Mouse (Mus musculus) kidney, adult 2 months (tissue): ENCODE measurements around the gene Slc12a4. TPM values are rescaled to one million over a fixed set of nuclear protein-coding genes. Genes with fewer than 3 reads are reported as not detected.

Experiments
- DNase-seq: peaks from one replicate; pipeline ENCODE4 v3.0.0; 2021
- H3K27ac ChIP-seq: fragments of 200-500 bp; 2 replicates; pipeline ENCODE4 v1.5.1; 2012; ENCODE audit warnings: low read depth, low read length, control low read depth, inconsistent platforms; ENCODE audit not compliant: insufficient read depth
- H3K27me3 ChIP-seq: fragments of 200-500 bp; replicated peaks from 2 replicates; pipeline ENCODE4 v1.6.1; 2012; ENCODE audit warnings: mild to moderate bottlenecking, moderate library complexity, low read length, inconsistent platforms; ENCODE audit not compliant: control insufficient read depth, insufficient read depth
- H3K36me3 ChIP-seq: fragments of 200-500 bp; 2 replicates; pipeline ENCODE4 v1.6.1; 2012; ENCODE audit warnings: mild to moderate bottlenecking, moderate library complexity, low read length, inconsistent platforms; ENCODE audit not compliant: control insufficient read depth, insufficient read depth
- H3K4me1 ChIP-seq: fragments of 200-500 bp; 2 replicates; pipeline ENCODE4 v1.6.1; 2011; ENCODE audit warnings: low read length; ENCODE audit not compliant: control insufficient read depth, insufficient read depth
- H3K4me3 ChIP-seq: fragments of 200-500 bp; 2 replicates; pipeline ENCODE4 v1.5.1; 2011; ENCODE audit warnings: mild to moderate bottlenecking, low read depth, low read length, control low read depth; ENCODE audit not compliant: insufficient read depth
- CTCF ChIP-seq: fragments of 200-500 bp; conservative IDR thresholded peaks from 2 replicates; pipeline ENCODE4 v1.5.1; 2011; ENCODE audit warnings: low read depth, mild to moderate bottlenecking, control low read depth, low read length, moderate library complexity, mixed read lengths; ENCODE audit not compliant: insufficient read depth, insufficient read length
- POLR2A ChIP-seq: fragments of 200-500 bp; IDR thresholded peaks from one replicate; pipeline ENCODE4 v1.6.1; 2011; ENCODE audit warnings: low read depth, low read length, control low read depth
- WGBS: fragments of 180-500 bp; shearing (Covaris S2); methylation state at CpG from one replicate; pipeline ENCODE4 v1.1.7; 2018; 5-methylcytosine and 5-hydroxymethylcytosine counted together
- polyA plus RNA-seq: library from polyadenylated mRNA; depleted of rRNA; stranded (reverse); fragments of >200 nt; gene quantifications from 2 replicates; pipeline ENCODE4 v1.2.3, GENCODE M21; 2012

Gene Slc12a4
- polyA plus RNA-seq, 1 experiment = 30.9 TPM

DNA sequence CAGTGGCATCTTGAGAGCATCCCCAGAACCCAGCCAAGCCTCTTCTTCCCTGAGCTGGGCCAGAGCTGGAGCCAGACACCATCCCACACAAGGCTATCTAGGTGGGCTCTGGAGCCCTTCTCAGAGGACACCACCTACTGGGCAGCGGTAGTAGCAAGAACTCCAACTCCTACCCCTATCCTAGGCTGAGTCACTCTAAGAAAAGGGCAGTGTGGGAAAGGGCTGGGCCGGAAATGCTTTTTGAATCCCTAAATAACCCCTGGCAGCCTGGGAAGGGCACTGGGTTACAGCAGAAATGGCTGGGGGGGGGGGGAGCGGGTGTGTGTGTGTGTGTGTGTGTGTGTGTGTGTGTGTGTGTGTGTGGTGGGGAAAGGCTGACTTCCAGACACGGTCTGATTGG, 8.1 kb downstream of the Slc12a4 start:
- DNase-seq = peak; percentile 84
- TF ChIP-seq CTCF (peak; percentile 31; the same call in 1 of the 2 replicates), POLR2A (no peak)
- H3K27ac ChIP-seq = peak overlapping the region; percentile 6; the same call in 1 of the 2 replicates
- no peak overlapping the region for H3K4me3 ChIP-seq
- no peaks in the 10 kb centered on the region for H3K36me3 ChIP-seq
- WGBS = 47% methylated on average over 3 of the region's 4 CpGs
- H3K27me3 ChIP-seq = no peaks in the 10 kb centered on the region
- peaks cover 4% of the 10 kb centered on the region; the same call in 1 of the 2 replicates for H3K4me1 ChIP-seq

DNA sequence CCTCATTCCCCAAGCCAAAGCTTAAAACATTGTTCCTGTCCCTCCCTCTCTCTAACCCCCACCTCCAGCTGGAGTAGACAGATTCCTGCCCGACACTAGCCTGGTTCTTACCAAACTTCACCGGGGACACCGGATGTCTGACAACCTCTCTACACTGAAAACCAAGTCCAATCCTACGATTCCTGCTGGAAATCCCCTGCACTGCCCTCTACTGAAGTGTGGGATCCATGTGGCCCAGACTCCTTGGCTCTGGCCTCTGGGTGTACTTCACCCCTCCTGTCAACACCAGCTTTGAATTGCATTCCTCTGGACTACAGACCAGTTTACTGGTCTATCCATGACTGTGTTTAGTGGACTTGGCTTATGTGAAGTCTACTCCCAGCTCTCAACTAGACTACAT, 9.3 kb downstream of the Slc12a4 start:
- DNase-seq = no peak
- Histone ChIP-seq H3K27ac (no peak overlapping the region), H3K36me3 (no peaks in the 10 kb centered on the region), H3K4me3 (no peak overlapping the region), H3K27me3 (no peaks in the 10 kb centered on the region), H3K4me1 (peaks cover 4% of the 10 kb centered on the region; the same call in 1 of the 2 replicates)
- TF ChIP-seq POLR2A (no peak), CTCF (no peak)
- WGBS = 82% methylated on average over 4 of the region's 4 CpGs

DNA sequence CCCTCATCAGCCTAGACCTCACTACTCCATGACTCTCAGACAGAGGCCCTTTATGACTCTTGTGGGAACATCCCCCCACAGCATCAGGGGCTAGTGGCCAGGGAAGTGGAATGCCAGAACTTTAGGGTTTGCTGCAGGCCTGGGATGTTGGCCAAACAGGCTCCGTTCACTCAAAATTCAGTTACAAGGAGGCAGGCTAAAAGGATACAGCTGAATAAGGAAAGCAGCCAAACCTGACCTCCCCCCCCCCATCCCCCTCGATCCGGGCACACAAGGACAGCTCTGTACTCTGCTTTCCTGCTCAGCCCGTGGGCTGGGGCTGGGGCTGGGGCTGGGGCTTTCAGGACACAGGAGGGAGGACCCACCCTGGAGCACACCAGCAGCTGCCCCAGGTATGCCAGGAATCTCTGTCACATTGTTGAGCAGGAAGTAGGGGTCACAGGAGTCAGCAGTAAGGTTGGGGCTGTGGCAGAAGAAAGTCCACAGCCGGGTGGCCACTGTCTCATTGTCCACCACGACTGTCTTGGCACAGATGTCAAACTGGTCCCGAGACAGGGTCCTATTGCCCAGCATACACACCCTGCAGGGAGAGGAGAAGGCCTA, 14.7 kb downstream of the Slc12a4 start:
- TF ChIP-seq POLR2A (no peak), CTCF (no peak)
- H3K4me3 ChIP-seq = no peak overlapping the region
- peaks cover 6% of the 10 kb centered on the region; the same call in 1 of the 2 replicates for H3K4me1 ChIP-seq
- H3K36me3 ChIP-seq = no peaks in the 10 kb centered on the region
- peak overlapping the region; percentile 66 for H3K27ac ChIP-seq
- H3K27me3 ChIP-seq = no peaks in the 10 kb centered on the region
- peak; percentile 64 for DNase-seq
- 22% methylated on average over 7 of the region's 7 CpGs for WGBS

DNA sequence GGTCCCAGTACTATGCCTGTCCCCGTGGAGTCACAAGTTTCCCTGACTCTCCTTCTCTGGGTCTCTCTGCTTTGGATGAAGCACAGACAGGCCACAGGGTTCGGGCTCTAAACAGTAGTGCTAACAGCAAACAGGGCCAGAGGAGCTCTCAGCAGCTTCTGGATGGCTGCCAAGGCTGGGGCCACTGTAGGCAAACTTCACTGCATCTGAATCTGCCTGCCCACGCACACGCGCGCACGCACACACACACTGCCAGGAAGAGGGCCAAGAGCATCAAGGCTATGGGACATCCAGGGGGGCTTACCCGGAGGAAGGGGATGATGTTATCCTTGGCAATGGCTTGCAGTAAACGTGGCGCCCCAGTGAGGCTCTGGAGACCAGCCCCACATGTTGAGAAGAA, 16.5 kb downstream of the Slc12a4 start:
- WGBS = 63% methylated on average over 10 of the region's 10 CpGs
- Histone ChIP-seq H3K4me3 (no peak overlapping the region), H3K27ac (no peak overlapping the region), H3K36me3 (no peaks in the 10 kb centered on the region), H3K27me3 (no peaks in the 10 kb centered on the region), H3K4me1 (peaks cover 6% of the 10 kb centered on the region; the same call in 1 of the 2 replicates)
- DNase-seq = peak; percentile 21
- no peak for TF ChIP-seq POLR2A
- TF ChIP-seq CTCF = no peak

DNA sequence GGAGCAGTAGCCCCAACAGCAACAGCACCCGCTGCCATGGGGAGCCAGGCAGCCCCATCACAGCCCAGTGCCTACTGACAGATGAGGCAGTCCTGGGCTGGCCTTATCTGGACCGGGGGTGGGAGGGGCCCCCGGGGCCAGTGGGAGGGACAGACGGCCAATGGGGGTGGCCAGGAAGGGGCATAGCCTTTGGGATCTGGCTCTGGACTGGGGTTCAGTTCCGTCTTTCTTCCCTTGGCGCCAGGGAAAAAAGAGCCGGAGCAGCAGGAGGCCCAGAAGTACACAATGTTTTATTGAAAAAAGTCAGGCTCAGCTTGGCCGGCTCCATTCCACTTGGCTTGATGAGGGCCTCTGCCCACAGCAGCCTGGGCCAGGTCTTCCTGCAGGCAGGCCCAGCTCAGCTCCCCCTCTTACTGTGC, 22.6 kb downstream of the Slc12a4 start, which contains the start of gene Lcat:
Gene Lcat, minus strand, starts transcription at position 62 of the 419 bp plus-strand sequence.
- TF ChIP-seq POLR2A (no peak), CTCF (no peak)
- Histone ChIP-seq H3K27ac (no peak within 1 kb of the TSS), H3K27me3 (no peaks in the 10 kb centered on the region), H3K36me3 (no peaks in the 10 kb centered on the region), H3K4me3 (no peak within 1 kb of the TSS), H3K4me1 (no peaks in the 10 kb centered on the region)
- DNase-seq = no peak
- WGBS = 91% methylated on average over 8 of the region's 8 CpGs

DNA sequence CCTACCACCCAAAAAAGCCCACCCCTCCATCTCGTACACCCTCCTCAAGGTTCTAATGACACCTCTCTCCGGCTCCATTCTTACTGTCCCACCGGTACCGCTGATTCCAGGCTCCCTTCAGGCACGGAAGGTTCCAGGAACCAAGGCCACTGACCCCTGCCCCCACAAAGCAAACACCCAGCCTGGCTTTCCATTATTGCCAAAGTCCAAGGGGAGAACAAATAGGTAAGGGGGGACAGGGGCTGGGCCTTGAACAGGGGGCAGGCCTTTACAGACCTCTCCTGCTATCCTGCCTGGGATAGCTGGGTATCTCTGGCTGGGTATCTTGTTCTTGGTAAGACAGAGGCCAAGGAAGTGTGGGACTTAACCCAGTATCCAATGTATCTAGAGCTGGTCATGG, 23.4 kb downstream of the Slc12a4 start:
- TF ChIP-seq POLR2A (no peak), CTCF (no peak)
- Histone ChIP-seq H3K4me1 (no peaks in the 10 kb centered on the region; the same call in 1 of the 2 replicates), H3K36me3 (no peaks in the 10 kb centered on the region), H3K27ac (no peak overlapping the region), H3K27me3 (no peaks in the 10 kb centered on the region), H3K4me3 (no peak overlapping the region)
- 82% methylated on average over 5 of the region's 5 CpGs for WGBS
- DNase-seq = no peak

DNA sequence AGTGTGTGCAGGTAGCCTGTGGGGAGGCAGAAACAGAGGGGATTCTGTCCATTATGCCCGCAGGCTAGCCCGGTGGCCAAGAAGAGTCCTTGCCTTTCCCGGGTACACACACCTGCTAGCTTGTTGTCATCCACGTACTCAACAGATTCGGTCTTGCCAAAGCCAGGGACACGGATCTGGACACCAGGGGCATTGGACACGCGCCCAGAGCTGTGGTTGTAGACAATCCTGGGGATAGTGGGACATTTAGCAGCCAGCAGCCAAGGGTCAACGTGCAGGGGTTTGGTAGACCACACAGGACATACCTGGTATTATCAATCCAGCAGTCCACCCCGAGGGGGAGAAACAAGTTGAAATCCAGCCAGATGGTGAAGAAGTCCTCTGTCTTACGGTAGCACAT, 23.9 kb downstream of the Slc12a4 start:
- WGBS = 94% methylated on average over 11 of the region's 11 CpGs
- no peak for DNase-seq
- Histone ChIP-seq H3K36me3 (no peaks in the 10 kb centered on the region), H3K27ac (no peak overlapping the region), H3K4me3 (no peak overlapping the region), H3K4me1 (no peaks in the 10 kb centered on the region; the same call in 1 of the 2 replicates), H3K27me3 (no peaks in the 10 kb centered on the region)
- TF ChIP-seq CTCF (no peak), POLR2A (no peak)
